Mouse (Mus musculus) bone marrow macrophage, adult 2 months (primary cell): ENCODE measurements at regions not wholly inside any gene's neighbourhood (a gene's known extent, or its start where the extent isn't known, plus 50 kb on each side); places are given as distances from the start of the nearest gene placed in this dataset.

ENCODE experiments used
- H3K27ac ChIP-seq: 2 replicates; pipeline ENCODE4 v1.5.1; 2012; ENCODE audit warnings: low read depth, low read length; ENCODE audit not compliant: insufficient read depth
- H3K4me1 ChIP-seq: 2 replicates; pipeline ENCODE4 v1.6.1; 2012; ENCODE audit warnings: low read length; ENCODE audit not compliant: control insufficient read depth, insufficient read depth
- H3K4me3 ChIP-seq: 2 replicates; pipeline ENCODE4 v1.5.1; 2012; ENCODE audit warnings: mild to moderate bottlenecking, low read length, moderate library complexity; ENCODE audit not compliant: insufficient read depth
- CTCF ChIP-seq: IDR thresholded peaks from 2 replicates; pipeline ENCODE4 v1.5.1; 2012; ENCODE audit warnings: low read depth, mild to moderate bottlenecking, low read length, moderate library complexity
- POLR2A ChIP-seq: IDR thresholded peaks from 2 replicates; pipeline ENCODE4 v1.6.1; 2012; ENCODE audit warnings: mild to moderate bottlenecking, low read depth, low read length, borderline replicate concordance

- H3K27ac ChIP-seq, result no peak overlapping the region
- TF ChIP-seq CTCF, result no peak
- TF ChIP-seq POLR2A, result no peak
- H3K4me3 ChIP-seq, result no peak overlapping the region
- H3K4me1 ChIP-seq, result no peaks in the 10 kb centered on the region
These were observed 90.4 kb upstream of the Sp4 start for GRCm38 (mm10) chr12:118391654-118392053.

GRCm38 (mm10) chr12:118381013-118381412, 79.8 kb upstream of the Sp4 start:
- H3K4me1 ChIP-seq, result no peaks in the 10 kb centered on the region
- TF ChIP-seq CTCF (no peak), POLR2A (no peak)

GRCm38 (mm10) chr12:118377898-118378297, 76.7 kb upstream of the Sp4 start:
- TF ChIP-seq CTCF (no peak), POLR2A (no peak)
- H3K4me3 ChIP-seq, result no peak overlapping the region
- H3K4me1 ChIP-seq, result no peaks in the 10 kb centered on the region
- H3K27ac ChIP-seq, result no peak overlapping the region

More at GRCm38 (mm10) chr12:118381013-118381412, 79.8 kb upstream of the Sp4 start:
- Histone ChIP-seq H3K27ac (no peak overlapping the region), H3K4me3 (no peak overlapping the region)

GRCm38 (mm10) chr12:118376521-118377493, 75.6 kb upstream of the Sp4 start:
- TF ChIP-seq POLR2A (no peak), CTCF (no peak)
- Histone ChIP-seq H3K4me1 (no peaks in the 10 kb centered on the region), H3K4me3 (no peak overlapping the region), H3K27ac (no peak overlapping the region)

- no peak overlapping the region for H3K27ac ChIP-seq
These were observed 72.0 kb upstream of the Sp4 start for GRCm38 (mm10) chr12:118373250-118373649.

GRCm38 (mm10) chr12:118371905-118372304, 70.7 kb upstream of the Sp4 start:
- no peak overlapping the region for H3K27ac ChIP-seq
- no peak overlapping the region for H3K4me3 ChIP-seq
- H3K4me1 ChIP-seq, result no peaks in the 10 kb centered on the region
- TF ChIP-seq CTCF (no peak), POLR2A (no peak)

More at GRCm38 (mm10) chr12:118373250-118373649, 72.0 kb upstream of the Sp4 start:
- H3K4me3 ChIP-seq, result no peak overlapping the region
- no peak for TF ChIP-seq CTCF
- TF ChIP-seq POLR2A, result no peak
- no peaks in the 10 kb centered on the region for H3K4me1 ChIP-seq

GRCm38 (mm10) chr12:118367307-118368076, 66.3 kb upstream of the Sp4 start:
- TF ChIP-seq CTCF (no peak), POLR2A (no peak)
- no peaks in the 10 kb centered on the region for H3K4me1 ChIP-seq
- no peak overlapping the region for H3K4me3 ChIP-seq
- H3K27ac ChIP-seq, result no peak overlapping the region

- TF ChIP-seq POLR2A (no peak), CTCF (no peak)
These were observed 51.6 kb upstream of the Sp4 start for GRCm38 (mm10) chr12:118352866-118353265.

GRCm38 (mm10) chr12:118351421-118351820, 50.2 kb upstream of the Sp4 start:
- TF ChIP-seq POLR2A (no peak), CTCF (no peak)
- Histone ChIP-seq H3K4me3 (no peak overlapping the region), H3K4me1 (no peaks in the 10 kb centered on the region), H3K27ac (no peak overlapping the region)

More at GRCm38 (mm10) chr12:118352866-118353265, 51.6 kb upstream of the Sp4 start:
- no peaks in the 10 kb centered on the region for H3K4me1 ChIP-seq
- no peak overlapping the region for H3K27ac ChIP-seq
- H3K4me3 ChIP-seq, result no peak overlapping the region
